Mouse (Mus musculus) thymus, adult 18-20 months (tissue): ENCODE results near the gene Gm5294.

Experiments
- DNase-seq, 2 experiments: peaks; one replicate each; pipeline ENCODE4 v3.0.0; 2022; ENCODE audit warnings: mixed read lengths in 2 of 2

The Gm5294 gene

GRCm38 (mm10) chr5:138819780-138820179 is at the start of gene Gm5294:
TSS of gene Gm5294 (plus strand) at chr5:138820080.
- no peak for DNase-seq

- DNase-seq, result no peak
Observed at GRCm38 (mm10) chr5:138775096-138775495, 44.8 kb upstream of the Gm5294 start.

- no peak for DNase-seq
Observed at GRCm38 (mm10) chr5:138776346-138776745, 43.5 kb upstream of the Gm5294 start.

- no peak for DNase-seq
Observed at GRCm38 (mm10) chr5:138778731-138779463, 41.0 kb upstream of the Gm5294 start.

GRCm38 (mm10) chr5:138779655-138780054 is 40.2 kb upstream of the Gm5294 start:
- DNase-seq, result no peak

GRCm38 (mm10) chr5:138782697-138783096 is 37.2 kb upstream of the Gm5294 start:
- DNase-seq, result no peak

GRCm38 (mm10) chr5:138783181-138783580 is 36.7 kb upstream of the Gm5294 start:
- DNase-seq, result no peak

- DNase-seq, result no peak
Observed at GRCm38 (mm10) chr5:138785986-138786515, 33.8 kb upstream of the Gm5294 start.

- no peak for DNase-seq
Observed at GRCm38 (mm10) chr5:138787648-138788047, 32.2 kb upstream of the Gm5294 start.

GRCm38 (mm10) chr5:138788481-138789211 is 31.2 kb upstream of the Gm5294 start:
- no peak for DNase-seq

GRCm38 (mm10) chr5:138790954-138791480 is 28.9 kb upstream of the Gm5294 start:
- DNase-seq, result no peak

- no peak for DNase-seq
Observed at GRCm38 (mm10) chr5:138801588-138802116, 18.2 kb upstream of the Gm5294 start.

- no peak for DNase-seq
Observed at GRCm38 (mm10) chr5:138804286-138804685, 15.6 kb upstream of the Gm5294 start.

GRCm38 (mm10) chr5:138809767-138810166 is 10.1 kb upstream of the Gm5294 start:
- DNase-seq, result no peak

- no peak for DNase-seq
Observed at GRCm38 (mm10) chr5:138820717-138821332, 945 bp downstream of the Gm5294 start.

GRCm38 (mm10) chr5:138825090-138825489 is 5.2 kb downstream of the Gm5294 start:
- DNase-seq, result no peak

- DNase-seq, result no peak
Observed at GRCm38 (mm10) chr5:138833406-138833805, 13.5 kb downstream of the Gm5294 start.

GRCm38 (mm10) chr5:138834910-138835309 is 15.0 kb downstream of the Gm5294 start:
- no peak for DNase-seq

GRCm38 (mm10) chr5:138840981-138841380 is 21.1 kb downstream of the Gm5294 start:
- no peak for DNase-seq

GRCm38 (mm10) chr5:138843168-138843824 is 23.4 kb downstream of the Gm5294 start:
- no peak for DNase-seq

GRCm38 (mm10) chr5:138846506-138846905 is 26.6 kb downstream of the Gm5294 start:
- no peak for DNase-seq

- DNase-seq, result peak; percentile 50 to 60
Observed at GRCm38 (mm10) chr5:138848102-138848501, 28.2 kb downstream of the Gm5294 start.
